Mouse (Mus musculus) hindbrain, embryonic 12.5 days (tissue): ENCODE measurements at regions not wholly inside any gene's neighbourhood (a gene's known extent, or its start where the extent isn't known, plus 50 kb on each side); places are given as distances from the start of the nearest gene placed in this dataset.

ENCODE experiments used
- ATAC-seq: fragments of 200-750 bp; cut with Nextera tagmentation; 2 replicates; pipeline ENCODE4 v1.8.0; 2017; ENCODE audit warnings: moderate TSS enrichment; ENCODE audit not compliant: low FRiP score
- H3K27ac ChIP-seq: fragments of 300-500 bp; sonication (generic); 2 replicates; pipeline ENCODE4 v1.5.1; 2016; ENCODE audit warnings: mild to moderate bottlenecking
- H3K27me3 ChIP-seq: fragments of 300-500 bp; sonication (generic); 2 replicates; pipeline ENCODE4 v1.6.1; 2016; ENCODE audit warnings: mild to moderate bottlenecking
- H3K36me3 ChIP-seq: fragments of 300-500 bp; sonication (generic); 2 replicates; pipeline ENCODE4 v1.6.1; 2016; ENCODE audit warnings: mild to moderate bottlenecking
- H3K4me1 ChIP-seq: fragments of 300-500 bp; sonication (generic); 2 replicates; pipeline ENCODE4 v1.6.1; 2016
- H3K4me2 ChIP-seq: fragments of 300-500 bp; sonication (generic); replicated peaks from 2 replicates; pipeline ENCODE4 v1.6.1; 2016; ENCODE audit warnings: mild to moderate bottlenecking
- H3K4me3 ChIP-seq: fragments of 300-500 bp; sonication (generic); 2 replicates; pipeline ENCODE4 v1.5.1; 2016; ENCODE audit warnings: mild to moderate bottlenecking
- H3K9ac ChIP-seq: fragments of 300-500 bp; sonication (generic); 2 replicates; pipeline ENCODE4 v1.6.1; 2016; ENCODE audit warnings: mild to moderate bottlenecking, moderate library complexity
- H3K9me3 ChIP-seq: fragments of 300-500 bp; sonication (generic); replicated peaks from 2 replicates; pipeline ENCODE4 v1.6.1; 2016; ENCODE audit warnings: mild to moderate bottlenecking
- WGBS: fragments of 180-500 bp; shearing (Covaris S2); methylation state at CpG from one replicate; pipeline ENCODE4 v1.1.7; 2016; 5-methylcytosine and 5-hydroxymethylcytosine counted together

GRCm38 (mm10) chr1:155041592-155041991 lies 57.8 kb downstream of the Ier5 start:
- WGBS, result 72% methylated on average over 5 of the region's 5 CpGs
- no peak overlapping the region for H3K27ac ChIP-seq
- H3K9me3 ChIP-seq, result no peaks in the 10 kb centered on the region
- H3K4me2 ChIP-seq, result no peak overlapping the region
- no peaks in the 10 kb centered on the region for H3K27me3 ChIP-seq
- peaks cover 6% of the 10 kb centered on the region for H3K4me1 ChIP-seq
- no peaks in the 10 kb centered on the region for H3K36me3 ChIP-seq
- no peak overlapping the region for H3K4me3 ChIP-seq
- ATAC-seq, result no peak
- no peak overlapping the region for H3K9ac ChIP-seq

GRCm38 (mm10) chr1:155040939-155041371 lies 58.5 kb downstream of the Ier5 start:
- no peak overlapping the region for H3K4me3 ChIP-seq
- ATAC-seq, result no peak
- no peak overlapping the region for H3K27ac ChIP-seq

GRCm38 (mm10) chr1:155040086-155040726 lies 59.2 kb downstream of the Ier5 start:
- no peaks in the 10 kb centered on the region for H3K27me3 ChIP-seq
- no peaks in the 10 kb centered on the region for H3K9me3 ChIP-seq
- no peak overlapping the region for H3K4me2 ChIP-seq
- H3K9ac ChIP-seq, result no peak overlapping the region
- no peak overlapping the region for H3K4me3 ChIP-seq
- WGBS, result 56% methylated on average over 8 of the region's 9 CpGs
- no peaks in the 10 kb centered on the region for H3K36me3 ChIP-seq
- no peak overlapping the region for H3K27ac ChIP-seq
- ATAC-seq, result no peak
- H3K4me1 ChIP-seq, result peaks cover 6% of the 10 kb centered on the region

More at GRCm38 (mm10) chr1:155040939-155041371, 58.5 kb downstream of the Ier5 start:
- Histone ChIP-seq H3K4me2 (no peak overlapping the region), H3K9ac (no peak overlapping the region), H3K4me1 (peaks cover 6% of the 10 kb centered on the region), H3K9me3 (no peaks in the 10 kb centered on the region), H3K36me3 (no peaks in the 10 kb centered on the region), H3K27me3 (no peaks in the 10 kb centered on the region)
- 71% methylated on average over 1 of the region's 1 CpGs for WGBS

GRCm38 (mm10) chr1:155038631-155039625 lies 60.5 kb downstream of the Ier5 start:
- Histone ChIP-seq H3K4me3 (no peak overlapping the region), H3K4me2 (no peak overlapping the region), H3K27ac (no peak overlapping the region), H3K27me3 (no peaks in the 10 kb centered on the region), H3K9ac (no peak overlapping the region), H3K4me1 (peaks cover 6% of the 10 kb centered on the region), H3K9me3 (no peaks in the 10 kb centered on the region), H3K36me3 (no peaks in the 10 kb centered on the region)
- 77% methylated on average over 11 of the region's 11 CpGs for WGBS
- ATAC-seq, result no peak

- Histone ChIP-seq H3K9ac (no peak overlapping the region), H3K4me2 (no peak overlapping the region), H3K4me1 (peaks cover 6% of the 10 kb centered on the region), H3K36me3 (no peaks in the 10 kb centered on the region), H3K4me3 (no peak overlapping the region), H3K27me3 (no peaks in the 10 kb centered on the region), H3K9me3 (no peaks in the 10 kb centered on the region), H3K27ac (no peak overlapping the region)
- 87% methylated on average over 3 of the region's 3 CpGs for WGBS
- ATAC-seq, result no peak
These were observed 62.0 kb downstream of the Ier5 start for GRCm38 (mm10) chr1:155037479-155037878.

- no peak for ATAC-seq
- peaks cover 20% of the 10 kb centered on the region for H3K4me1 ChIP-seq
- H3K9me3 ChIP-seq, result no peaks in the 10 kb centered on the region
- no peak overlapping the region for H3K9ac ChIP-seq
- H3K4me2 ChIP-seq, result no peak overlapping the region
- H3K27ac ChIP-seq, result 0 out of 2 replicates have a peak overlapping the region, but pooled peaks have one; percentile 18
- 5% methylated on average over 9 of the region's 9 CpGs for WGBS
- H3K36me3 ChIP-seq, result no peaks in the 10 kb centered on the region
- no peak overlapping the region for H3K4me3 ChIP-seq
- peaks cover 5% of the 10 kb centered on the region; the same call in 1 of the 2 replicates for H3K27me3 ChIP-seq
These were observed 68.5 kb downstream of the Ier5 start for GRCm38 (mm10) chr1:155030908-155031307.

- no peak overlapping the region for H3K4me2 ChIP-seq
- no peaks in the 10 kb centered on the region for H3K9me3 ChIP-seq
- 62% methylated on average over 17 of the region's 17 CpGs for WGBS
- no peak overlapping the region for H3K27ac ChIP-seq
- no peak overlapping the region for H3K9ac ChIP-seq
- no peak for ATAC-seq
- H3K27me3 ChIP-seq, result peaks cover 5% of the 10 kb centered on the region; the same call in 1 of the 2 replicates
- peaks cover 20% of the 10 kb centered on the region for H3K4me1 ChIP-seq
- H3K4me3 ChIP-seq, result no peak overlapping the region
- H3K36me3 ChIP-seq, result no peaks in the 10 kb centered on the region
These were observed 70.1 kb downstream of the Ier5 start for GRCm38 (mm10) chr1:155029195-155029879.

- no peak overlapping the region for H3K4me3 ChIP-seq
- 53% methylated on average over 5 of the region's 5 CpGs for WGBS
- no peak for ATAC-seq
- H3K9ac ChIP-seq, result no peak overlapping the region
- no peaks in the 10 kb centered on the region for H3K9me3 ChIP-seq
- H3K36me3 ChIP-seq, result no peaks in the 10 kb centered on the region
- H3K4me2 ChIP-seq, result no peak overlapping the region
- peaks cover 5% of the 10 kb centered on the region; the same call in 1 of the 2 replicates for H3K27me3 ChIP-seq
- peaks cover 25% of the 10 kb centered on the region for H3K4me1 ChIP-seq
- no peak overlapping the region for H3K27ac ChIP-seq
These were observed 70.7 kb downstream of the Ier5 start for GRCm38 (mm10) chr1:155028735-155029134.

- Histone ChIP-seq H3K27ac (no peak overlapping the region), H3K4me3 (no peak overlapping the region), H3K27me3 (peaks cover 5% of the 10 kb centered on the region; the same call in 1 of the 2 replicates), H3K36me3 (no peaks in the 10 kb centered on the region), H3K9ac (no peak overlapping the region), H3K9me3 (no peaks in the 10 kb centered on the region), H3K4me2 (no peak overlapping the region), H3K4me1 (peaks cover 28% of the 10 kb centered on the region)
- ATAC-seq, result no peak
- 81% methylated on average over 6 of the region's 6 CpGs for WGBS
These were observed 71.3 kb downstream of the Ier5 start for GRCm38 (mm10) chr1:155028147-155028546.

GRCm38 (mm10) chr1:155027583-155027982 lies 71.9 kb downstream of the Ier5 start:
- Histone ChIP-seq H3K27me3 (peaks cover 5% of the 10 kb centered on the region; the same call in 1 of the 2 replicates), H3K9ac (no peak overlapping the region), H3K4me3 (no peak overlapping the region), H3K9me3 (no peaks in the 10 kb centered on the region), H3K4me2 (no peak overlapping the region), H3K4me1 (peaks cover 29% of the 10 kb centered on the region), H3K27ac (no peak overlapping the region), H3K36me3 (no peaks in the 10 kb centered on the region)
- no peak for ATAC-seq
- WGBS, result 47% methylated on average over 8 of the region's 8 CpGs

GRCm38 (mm10) chr1:155025862-155026478 lies 73.5 kb downstream of the Ier5 start:
- WGBS, result 12% methylated on average over 5 of the region's 5 CpGs
- H3K9ac ChIP-seq, result no peak overlapping the region
- peak; percentile 67 for ATAC-seq

More at GRCm38 (mm10) chr1:155025862-155026478, 73.5 kb downstream of the Ier5 start:
- H3K27me3 ChIP-seq, result peaks cover 5% of the 10 kb centered on the region; the same call in 1 of the 2 replicates
- H3K4me2 ChIP-seq, result no peak overlapping the region
- no peaks in the 10 kb centered on the region for H3K9me3 ChIP-seq
- no peak overlapping the region for H3K4me3 ChIP-seq
- H3K27ac ChIP-seq, result no peak overlapping the region
- no peaks in the 10 kb centered on the region for H3K36me3 ChIP-seq
- peaks cover 26% of the 10 kb centered on the region for H3K4me1 ChIP-seq
